ENCODE assay signal across 19 mouse cellular contexts in the genomic region with DNA sequence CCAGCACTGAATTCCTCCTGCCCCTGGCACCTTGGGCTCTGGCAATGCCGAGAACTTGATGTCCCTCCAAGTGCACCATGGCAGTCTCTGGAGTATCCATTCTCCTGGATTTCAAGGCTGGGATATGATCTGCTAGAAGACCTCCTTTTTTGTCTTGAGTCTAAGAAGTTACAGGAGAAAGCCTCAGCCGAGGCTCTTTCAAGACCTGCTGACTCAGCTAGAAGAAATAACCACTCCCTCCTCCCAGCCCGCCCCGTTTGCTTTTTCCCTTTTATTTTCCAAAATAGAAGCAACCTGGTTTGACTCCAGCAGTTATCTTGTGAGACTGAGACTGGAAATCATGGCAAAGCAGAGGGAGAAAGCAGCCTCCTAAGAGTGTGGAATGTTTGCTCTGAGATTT.
DNase-seq lines count a peak whose midpoint lies in the region; ATAC-seq and TF ChIP-seq lines count a peak whose summit lies in the region.
"Had no signal": no experiment of that assay in that cellular context is flagged by ENCODE, and none has a peak within 500 bp of the region (broad histone marks: within the 10 kb centered on the region; RNA-seq: fewer than 3 reads in every experiment).

No protein-coding gene starts in this region.

- H3K27me3 ChIP-seq in stomach, embryonic 14.5 days (ENCODE audit: control insufficient read depth, insufficient read depth, low read length) = no peaks in the 10 kb centered on the region

- no peaks in the 10 kb centered on the region for H3K36me3 ChIP-seq in ES-E14 (ENCODE audit: control insufficient read depth, insufficient read depth, low read length, poor library complexity, severe bottlenecking)
- no peaks in the 10 kb centered on the region for H3K36me3 ChIP-seq in stomach, embryonic 14.5 days (ENCODE audit: control insufficient read depth, insufficient read depth, low read length)
- H3K36me3 ChIP-seq: hindbrain, embryonic 12.5 days had no signal

- no peak overlapping the region for H3K9ac ChIP-seq in ES-E14 (ENCODE audit: insufficient read depth, low read depth, low read length, poor library complexity, severe bottlenecking)
- no peak overlapping the region for H3K9ac ChIP-seq in stomach, embryonic 14.5 days (replicated peaks; ENCODE audit: low read depth, low read length)
- H3K9ac ChIP-seq: hindbrain, embryonic 12.5 days; liver, postnatal 0 days had no signal

- WGBS in stomach, embryonic 14.5 days = 20% methylated on average over 4 of the region's 4 CpGs

- H3K4me3 ChIP-seq in layer of hippocampus, adult 2 months = no peak overlapping the region
- H3K4me3 ChIP-seq in ES-E14 (ENCODE audit: insufficient read depth in 1 of 2, low read depth in 1 of 2, low read length in 2 of 2, poor library complexity in 1 of 2, severe bottlenecking in 1 of 2) = no peak overlapping the region
- no peak overlapping the region for H3K4me3 ChIP-seq in stomach, embryonic 14.5 days (ENCODE audit: low read depth, low read length)
- H3K4me3 ChIP-seq: hindbrain, embryonic 12.5 days had no signal

- in situ Hi-C loops in ES-E14 (cut with MboI; ENCODE audit: low sequenced_read_pairs in 2 of 2, unreplicated experiment in 2 of 2) = no loop called here

- no peak for TF ChIP-seq CTCF in layer of hippocampus, adult 2 months (conservative IDR thresholded peaks at IDR 0.05)

- 0 out of 2 replicates have a peak overlapping the region, but pooled peaks have one; percentile 1 for H3K4me2 ChIP-seq in stomach, embryonic 14.5 days (replicated peaks; ENCODE audit: low read depth, low read length)
- H3K4me2 ChIP-seq: hindbrain, embryonic 12.5 days; midbrain, embryonic 11.5 days had no signal

- H3K9me3 ChIP-seq in ES-E14 (ENCODE audit: control insufficient read depth, insufficient read depth, low read depth, low read length) = no peaks in the 10 kb centered on the region
- H3K9me3 ChIP-seq in stomach, embryonic 14.5 days (ENCODE audit: control insufficient read depth, low read depth, low read length) = no peaks in the 10 kb centered on the region
- H3K9me3 ChIP-seq: hindbrain, embryonic 12.5 days had no signal

- H3K27ac ChIP-seq in layer of hippocampus, adult 2 months = peak overlapping the region; percentile 50; the same call in 1 of the 2 replicates
- no peak overlapping the region for H3K27ac ChIP-seq in ES-E14 (ENCODE audit: insufficient read depth, low read depth, low read length, poor library complexity, severe bottlenecking)
- no peak overlapping the region for H3K27ac ChIP-seq in stomach, embryonic 14.5 days (ENCODE audit: low read length)
- H3K27ac ChIP-seq: hindbrain, embryonic 12.5 days had no signal

- H3K4me1 ChIP-seq in ES-E14 (ENCODE audit: control insufficient read depth in 2 of 2, insufficient read depth in 2 of 2, low read length in 2 of 2, poor library complexity in 1 of 2) = peaks cover 0 to 5% of the 10 kb centered on the region in 2 experiments; a peak in 1 of 4 replicates
- H3K4me1 ChIP-seq in stomach, embryonic 14.5 days (ENCODE audit: control insufficient read depth, insufficient read depth, low read length) = 0 out of 2 replicates have a peak, but pooled peaks cover under 1% of the 10 kb centered on the region

- no peak for ATAC-seq in stomach, embryonic 14.5 days (ENCODE audit: insufficient number of reproducible peaks, insufficient read depth, low FRiP score, low read depth)
- ATAC-seq: CD4-positive, CD25-positive, alpha-beta regulatory T cell, adult 4 months; liver, postnatal 0 days had no signal

- DNase-seq in embryo, embryonic 10.5 days (ENCODE audit: low spot score) = peak; percentile 25
- no peak for DNase-seq in embryo, embryonic 10 days (ENCODE audit: low spot score)
- DNase-seq in layer of hippocampus, adult 2 months (ENCODE audit: low spot score in 2 of 2) = no peak
- no peak for DNase-seq in layer of hippocampus, postnatal 10 days (ENCODE audit: low spot score in 2 of 2)
- no peak for DNase-seq in ES-E14 (ENCODE audit: low read depth, low spot score)
- no peak for DNase-seq in spleen, postnatal 14 days (ENCODE audit: low spot score in 2 of 2)
- no peak for DNase-seq in natural killer cell, adult 2 months (ENCODE audit: low spot score in 2 of 2)
- DNase-seq: cerebellum, adult 9-10 months; gastrocnemius, postnatal 14 days; kidney, adult 8-10 months; kidney, postnatal 14 days; liver, postnatal 0 days; lung, postnatal 4 days; right cerebral cortex, postnatal 25 days; thymus, postnatal 36 days had no signal

TF ChIP-seq in ES-E14, 5 proteins besides CTCF, POLR2A, EP300 and RAD21:
- TF ChIP-seq MAFK (IDR thresholded peaks at IDR 0.05; ENCODE audit: insufficient read depth, low read depth, low read length) (peak; percentile 94), HCFC1 (IDR thresholded peaks at IDR 0.05; ENCODE audit: borderline replicate concordance, insufficient read depth, low read length) (no peak), ZC3H11A (IDR thresholded peaks at IDR 0.05; ENCODE audit: borderline replicate concordance, low read depth, low read length) (no peak), ZNF384 (IDR thresholded peaks at IDR 0.05; ENCODE audit: low read depth, low read length) (no peak)
